Mouse (Mus musculus): ENCODE measurements around the gene Crocc2. TPM values are rescaled to one million over a fixed set of nuclear protein-coding genes. Genes with fewer than 3 reads are reported as not detected.

The Crocc2 gene
- polyA plus RNA-seq, 1 experiment, result 0.10 TPM

DNA sequence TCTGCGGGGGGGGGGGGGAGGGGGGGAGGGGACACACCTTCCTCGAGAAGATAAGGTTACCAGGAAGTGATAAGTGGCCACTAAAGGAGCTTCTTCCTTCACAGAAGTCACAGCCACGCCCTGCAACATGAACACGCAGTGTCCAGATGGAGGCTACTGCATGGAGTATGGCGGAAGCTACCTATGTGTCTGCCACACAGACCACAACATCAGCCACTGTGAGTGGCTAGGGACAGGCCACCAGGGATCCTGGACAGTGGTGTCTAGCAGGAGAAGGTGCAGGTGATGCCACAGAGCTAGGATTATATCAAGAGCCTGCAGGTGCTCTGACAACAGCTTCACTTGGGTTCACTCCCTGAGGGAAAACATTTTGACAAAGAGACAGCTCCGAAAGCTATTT, 103.2 kb downstream of the Crocc2 start:
- DNase-seq (ENCODE audit: low spot score), result no peak

GRCm38 (mm10) chr1:93272409-93272821, 103.9 kb downstream of the Crocc2 start:
- DNase-seq (ENCODE audit: low spot score), result no peak

GRCm38 (mm10) chr1:93275561-93275960, 107.0 kb downstream of the Crocc2 start:
- no peak for DNase-seq (ENCODE audit: low spot score)

GRCm38 (mm10) chr1:93277041-93277440, 108.5 kb downstream of the Crocc2 start:
- DNase-seq (ENCODE audit: low spot score), result no peak

Other genes starting within 250 kb of the Crocc2 start
- 16.0 and 20.4 TPM in 2 replicates for gene Capn10, start 234.3 kb upstream of the Crocc2 start, polyA plus RNA-seq (2012; rRNA removed)
- 0.78 and 1.3 TPM in 2 replicates for gene Gpr35, start 217.9 kb upstream of the Crocc2 start, polyA plus RNA-seq (2012; rRNA removed)
- gene Aqp12, start 162.4 kb upstream of the Crocc2 start, polyA plus RNA-seq (2012; rRNA removed), result not detected in 2 replicates
- gene Kif1a, start 66.8 kb upstream of the Crocc2 start, polyA plus RNA-seq (2012; rRNA removed), result 3.3 and 5.0 TPM in 2 replicates
- gene Agxt, start 33.5 kb upstream of the Crocc2 start, polyA plus RNA-seq (2012; rRNA removed), result not detected in 2 replicates
- gene 2310007B03Rik, start 7.8 kb upstream of the Crocc2 start, polyA plus RNA-seq (2012; rRNA removed), result 0.03 and 0.07 TPM in 2 replicates
- gene Sned1, start 67.1 kb downstream of the Crocc2 start, polyA plus RNA-seq (2012; rRNA removed), result 12.1 and 18.7 TPM in 2 replicates
- gene Mterf4, start 137.2 kb downstream of the Crocc2 start, polyA plus RNA-seq (2012; rRNA removed), result 16.4 and 17.2 TPM in 2 replicates
- gene Ppp1r7, start 174.1 kb downstream of the Crocc2 start, polyA plus RNA-seq (2012; rRNA removed), result 12.4 and 13.7 TPM in 2 replicates
- gene Pask, start 174.8 kb downstream of the Crocc2 start, polyA plus RNA-seq (2012; rRNA removed), result 2.6 and 3.1 TPM in 2 replicates
- 1.3 and 1.4 TPM in 2 replicates for gene Ano7, start 205.2 kb downstream of the Crocc2 start, polyA plus RNA-seq (2012; rRNA removed)